Mouse (Mus musculus) thymus, postnatal 36 days (tissue): Measurements from ENCODE around the gene Naa35.

ENCODE experiments used
- DNase-seq, 2 experiments: peaks; one replicate each; pipeline ENCODE4 v3.0.0; 2022; ENCODE audit warnings: mixed read lengths in 2 of 2

Gene Naa35

DNA sequence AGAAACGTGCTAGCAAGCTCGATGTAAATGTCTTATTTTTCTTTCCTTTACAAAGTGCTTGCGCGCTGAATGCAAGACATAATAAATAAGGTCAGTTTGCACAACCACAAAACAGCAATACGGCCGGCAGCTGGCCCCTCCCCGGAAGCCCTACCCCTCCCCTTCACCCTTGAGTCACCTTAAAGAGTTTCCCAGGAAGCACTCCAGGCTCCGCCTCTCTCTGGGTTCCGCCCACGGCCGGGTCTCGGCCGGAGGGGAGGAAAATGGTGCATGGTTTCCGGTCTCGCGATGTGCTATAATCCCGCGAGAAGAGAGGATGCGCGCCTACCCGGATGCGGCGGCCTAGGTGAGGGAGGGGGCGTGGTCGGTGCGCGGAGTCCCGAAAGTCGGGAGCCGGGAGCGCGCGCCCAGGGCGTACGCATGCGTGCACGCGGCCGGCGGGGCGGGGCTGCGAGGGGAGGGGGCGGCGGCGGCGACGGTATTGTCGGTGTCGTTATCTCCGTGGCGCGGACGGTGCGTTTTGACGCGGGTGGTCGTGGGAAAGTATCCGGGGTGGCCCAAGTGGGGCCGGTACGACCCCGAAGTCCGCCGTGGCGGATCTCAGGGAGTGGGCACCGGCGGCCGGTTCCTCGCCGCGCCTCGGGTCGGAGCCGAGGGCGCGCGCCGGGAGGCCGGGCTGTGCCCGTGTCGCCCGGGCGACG, at the start of gene Naa35, which contains the start of gene Agtpbp1:
Gene Naa35 (plus strand): TSS at position 313 of the 701 bp plus-strand sequence.
Gene Agtpbp1 (minus strand): TSS at position 281 of the 701 bp plus-strand sequence.
- DNase-seq, result peak; percentile 100

DNA sequence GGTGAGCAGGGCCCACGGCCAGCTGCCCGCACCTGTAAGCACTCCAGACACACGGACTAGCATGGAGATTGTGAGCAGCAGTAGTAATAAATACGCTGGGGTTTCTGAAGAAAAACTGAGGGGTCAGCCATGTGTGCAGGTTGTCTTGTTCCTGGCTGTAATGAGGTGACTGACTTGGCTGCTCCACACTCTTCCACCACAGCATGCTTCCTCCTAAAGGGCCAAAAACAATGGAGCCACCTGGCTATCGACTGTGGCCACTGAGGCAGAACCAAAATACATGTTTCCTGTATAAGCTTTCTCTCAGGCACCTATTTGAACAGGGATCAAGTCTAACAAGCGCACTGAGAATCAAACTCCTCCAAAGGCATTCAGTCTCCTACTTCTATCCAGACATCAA, 49.3 kb upstream of the Naa35 start:
- DNase-seq, result no peak

DNA sequence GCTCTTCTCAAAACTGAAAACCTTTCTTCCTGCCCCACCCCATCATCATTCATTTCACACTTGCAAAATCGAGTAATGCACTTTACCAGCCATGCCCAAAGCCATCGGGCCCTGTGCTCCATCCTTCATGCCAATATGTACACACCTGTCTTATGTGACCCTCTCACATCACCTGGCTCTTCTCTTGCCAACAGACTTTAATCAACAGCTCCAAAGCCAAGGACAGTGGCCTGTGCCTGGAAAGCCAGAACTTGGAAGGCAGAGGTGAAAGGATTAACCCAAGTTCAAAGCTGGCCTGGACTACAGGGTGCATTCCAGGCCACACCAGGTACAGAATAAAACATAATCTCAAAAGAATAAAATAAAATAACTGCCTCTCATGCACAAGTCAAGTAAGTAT, 48.4 kb upstream of the Naa35 start:
- no peak for DNase-seq

- DNase-seq, result no peak
Observed at GRCm38 (mm10) chr13:59538661-59539060, 46.4 kb upstream of the Naa35 start.

- DNase-seq, result no peak
Observed at GRCm38 (mm10) chr13:59540030-59540429, 45.0 kb upstream of the Naa35 start.

- no peak for DNase-seq
Observed at GRCm38 (mm10) chr13:59542411-59542810, 42.6 kb upstream of the Naa35 start.

DNA sequence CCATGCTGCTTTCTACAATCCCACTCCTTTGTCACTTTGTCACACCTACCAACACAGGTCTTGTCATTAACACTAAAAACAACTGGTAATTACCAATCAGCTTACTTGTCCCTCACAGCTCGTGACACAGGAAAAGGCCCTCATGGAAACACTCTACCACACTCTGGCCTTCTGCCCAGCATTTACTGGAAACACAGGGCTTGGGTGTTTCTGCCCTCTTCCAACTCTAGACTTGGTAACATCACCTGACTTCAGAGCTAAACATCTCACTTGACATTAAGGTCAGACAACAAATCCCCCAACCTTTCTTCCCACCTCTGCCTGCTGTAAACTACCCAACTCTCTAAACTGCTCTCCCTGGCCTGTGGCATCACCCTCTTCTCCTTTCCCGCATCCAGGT, 38.0 kb upstream of the Naa35 start:
- DNase-seq, result no peak

DNA sequence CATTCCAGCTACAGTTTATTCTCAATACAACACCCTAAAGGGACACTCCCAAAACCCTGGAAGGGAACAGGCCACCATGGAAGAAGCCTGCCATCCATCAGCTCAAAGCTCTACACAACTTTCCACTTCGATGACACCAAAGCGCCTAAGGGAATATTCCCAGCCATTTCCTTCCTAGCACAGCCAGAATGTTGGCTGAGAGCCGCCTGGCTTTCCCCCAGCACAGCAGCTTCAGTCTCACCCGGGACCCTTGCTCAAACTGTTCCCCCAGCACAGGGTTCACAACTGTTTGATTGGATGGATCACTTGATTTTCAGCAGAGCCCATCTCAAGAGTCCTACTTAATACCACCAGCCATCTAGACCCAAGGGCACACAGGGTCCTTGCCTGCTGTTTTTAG, 37.3 kb upstream of the Naa35 start:
- no peak for DNase-seq

GRCm38 (mm10) chr13:59549318-59549798, 35.7 kb upstream of the Naa35 start:
- no peak for DNase-seq

DNA sequence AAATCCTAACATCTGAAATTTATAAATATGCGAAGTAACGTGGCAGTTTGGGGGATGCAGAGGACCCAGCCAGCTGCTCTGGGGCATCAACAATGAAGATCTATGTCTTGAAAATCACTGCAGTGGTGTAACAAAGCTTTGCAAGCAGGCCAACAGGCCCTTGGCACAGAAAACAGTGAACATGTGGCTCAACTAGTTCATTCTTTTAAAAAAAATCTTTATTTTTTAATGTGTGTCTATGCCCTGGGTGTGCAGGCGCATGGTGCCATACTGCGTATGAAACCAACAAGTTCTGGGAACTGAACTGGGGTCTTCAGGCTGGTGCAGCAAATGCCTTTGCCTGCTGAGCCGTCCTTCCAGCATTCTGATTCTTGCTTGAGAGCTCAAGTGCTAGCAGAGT, 32.8 kb upstream of the Naa35 start:
- DNase-seq, result no peak

DNA sequence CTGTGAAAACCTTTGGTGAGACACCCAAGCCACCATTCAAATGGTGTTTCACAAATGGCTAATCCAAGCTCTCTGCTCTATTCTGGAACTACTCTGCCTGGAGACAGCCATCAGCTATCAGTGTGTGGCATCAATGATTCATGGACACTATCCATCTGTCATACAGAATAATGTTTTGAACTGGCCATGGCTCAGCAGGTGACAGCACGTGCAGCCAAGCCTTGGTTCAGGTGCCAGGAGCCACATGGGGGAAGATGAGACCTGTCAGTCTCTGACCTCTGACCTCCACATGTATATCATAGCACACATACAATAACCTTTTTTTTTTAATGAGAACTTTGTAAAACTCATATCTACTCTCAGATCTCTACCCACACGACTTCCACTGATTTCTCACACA, 32.3 kb upstream of the Naa35 start:
- no peak for DNase-seq

GRCm38 (mm10) chr13:59554772-59555505, 30.1 kb upstream of the Naa35 start:
- no peak for DNase-seq

GRCm38 (mm10) chr13:59555613-59556192, 29.4 kb upstream of the Naa35 start:
- no peak for DNase-seq

DNA sequence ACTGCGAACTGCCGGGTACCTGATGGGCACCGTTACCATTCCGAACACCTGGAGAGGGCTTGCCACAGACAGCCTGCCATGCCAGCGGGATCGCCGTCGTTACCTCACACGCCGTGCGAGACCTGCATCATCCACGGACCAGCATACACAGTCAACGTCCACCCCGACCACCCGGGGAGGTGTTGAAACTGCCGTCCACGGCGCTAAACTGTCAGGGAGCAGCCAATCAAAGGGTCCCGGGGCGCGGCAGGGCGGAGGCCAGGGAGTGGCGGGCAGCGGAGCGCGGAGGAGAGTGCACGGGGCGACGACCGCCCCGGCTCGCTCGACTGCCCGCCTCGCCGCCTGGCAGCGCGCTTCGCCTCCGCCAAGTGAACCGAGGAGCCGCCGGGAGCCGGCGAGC, 28.4 kb upstream of the Naa35 start:
- DNase-seq, result peak; percentile 51 to 66

DNA sequence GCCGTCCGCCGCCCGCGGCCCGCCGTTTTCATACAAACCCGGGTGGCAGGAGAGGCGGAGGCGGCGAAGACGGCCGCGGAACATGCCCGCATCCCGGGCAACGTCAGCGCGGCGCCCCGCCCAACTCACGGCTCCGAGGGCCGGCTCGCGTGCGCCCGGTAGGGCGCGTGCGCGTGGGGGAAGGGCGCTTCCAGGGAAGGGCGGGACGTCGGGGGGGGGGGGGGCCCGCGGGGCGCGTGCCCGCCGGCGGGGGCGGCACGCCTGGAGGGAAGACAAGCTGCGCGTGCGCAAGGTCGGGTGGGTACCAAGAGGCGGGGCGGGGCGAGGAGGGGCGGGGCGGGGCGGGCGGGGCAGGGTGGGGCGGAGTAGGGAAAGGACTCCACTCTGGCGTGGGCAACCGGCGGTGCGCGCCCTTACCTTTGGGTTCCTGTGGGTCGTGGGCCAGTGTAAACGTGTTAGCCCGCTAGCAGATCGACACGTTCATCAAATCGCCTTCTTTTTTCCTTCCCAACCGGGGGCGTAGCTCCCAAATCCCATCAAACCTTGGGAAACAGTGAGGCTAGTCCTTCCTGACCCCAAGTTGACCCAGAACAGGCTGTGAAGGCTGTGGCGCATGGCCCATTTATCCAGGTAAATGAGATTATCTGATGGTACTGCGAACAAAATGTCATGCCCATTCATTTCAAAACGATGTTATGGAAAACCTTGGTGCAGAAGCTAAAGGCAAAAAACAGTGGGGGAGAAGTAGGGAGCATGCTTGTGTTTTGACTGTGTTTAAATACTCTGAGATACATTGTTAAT, 27.7 kb upstream of the Naa35 start:
- DNase-seq, result peak; percentile 89 to 93

- DNase-seq, result no peak
Observed at GRCm38 (mm10) chr13:59558776-59559175, 26.3 kb upstream of the Naa35 start.

- no peak for DNase-seq
Observed at GRCm38 (mm10) chr13:59562471-59562870, 22.6 kb upstream of the Naa35 start.

GRCm38 (mm10) chr13:59564505-59564904, 20.6 kb upstream of the Naa35 start:
- DNase-seq, result no peak

- DNase-seq, result no peak
Observed at GRCm38 (mm10) chr13:59564923-59565322, 20.1 kb upstream of the Naa35 start.

- no peak for DNase-seq
Observed at GRCm38 (mm10) chr13:59565945-59566520, 19.0 kb upstream of the Naa35 start.

GRCm38 (mm10) chr13:59571107-59571506, 14.0 kb upstream of the Naa35 start:
- no peak for DNase-seq

- no peak for DNase-seq
Observed at GRCm38 (mm10) chr13:59572549-59572948, 12.5 kb upstream of the Naa35 start.

DNA sequence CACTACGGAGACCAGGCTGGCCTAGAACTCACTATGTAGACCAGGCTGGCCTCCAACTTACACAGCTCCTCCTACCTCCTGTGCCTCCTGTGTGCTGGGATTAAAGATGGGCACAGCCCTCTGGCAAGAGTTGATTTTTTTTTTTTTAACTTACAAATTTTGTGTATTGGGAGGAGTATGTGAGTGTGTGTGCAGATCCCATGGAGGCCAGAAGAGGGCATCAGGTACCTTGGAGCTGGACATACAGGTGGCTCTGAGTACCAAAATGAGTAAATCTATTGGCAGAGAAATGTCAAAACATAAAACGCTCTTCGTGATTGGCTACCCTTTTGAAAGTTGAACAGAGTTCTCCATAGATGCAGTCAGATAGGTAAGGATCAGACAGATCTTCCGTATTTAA, 4.1 kb upstream of the Naa35 start:
- no peak for DNase-seq
